Mouse (Mus musculus): ENCODE data around the gene Acap2.

Acap2 gene

DNA sequence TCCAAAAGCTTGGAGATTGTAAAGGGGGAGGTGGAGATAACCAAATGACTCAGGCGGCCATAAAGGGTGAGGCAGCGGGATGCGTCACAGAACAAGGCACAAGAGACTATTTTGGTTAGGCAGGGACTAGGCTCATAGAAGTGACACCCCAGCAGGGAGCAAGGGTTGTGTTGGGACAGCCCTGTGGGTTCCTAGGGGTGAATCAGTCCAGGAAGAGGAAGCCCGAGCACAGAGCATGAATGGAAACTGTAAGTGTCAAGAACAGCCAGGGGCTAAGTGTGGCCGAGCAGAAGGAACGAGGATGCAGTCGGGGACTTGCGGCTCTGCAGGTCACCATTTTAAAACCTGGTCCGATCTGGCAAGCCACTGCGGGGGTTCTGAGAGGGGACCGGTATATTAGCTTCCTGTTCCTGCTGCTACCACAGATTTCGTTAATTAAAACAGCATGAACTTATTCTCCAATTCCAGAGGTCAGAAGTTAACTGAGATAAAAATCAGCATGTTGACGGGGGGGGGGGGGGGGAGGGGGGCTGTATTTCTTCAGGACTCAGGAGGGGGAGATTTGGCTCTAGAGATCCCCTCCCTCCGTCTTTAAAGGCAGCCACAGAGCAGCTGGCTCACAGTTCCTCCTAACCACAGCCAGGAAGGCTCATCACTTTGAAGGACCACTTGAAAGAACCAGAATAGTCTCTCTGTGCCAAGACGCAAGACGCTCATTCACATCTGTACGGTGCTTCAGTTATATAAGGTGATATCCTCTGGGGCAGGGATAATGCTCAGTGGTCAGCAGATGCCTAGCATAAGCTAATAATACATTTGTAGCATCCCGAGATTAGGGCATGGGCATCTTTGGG lies 34.6 kb upstream of the Acap2 start:
- Histone ChIP-seq H3K4me1 (replicated peaks; ENCODE audit: low read depth, low read length) (peaks cover 27% of the 10 kb centered on the region), H3K4me3 (replicated peaks; ENCODE audit: low read length) (no peak overlapping the region), H3K9me3 (ENCODE audit: low read length) (no peaks in the 10 kb centered on the region), H3K36me3 (ENCODE audit: insufficient read depth, low read length) (no peaks in the 10 kb centered on the region), H3K27me3 (ENCODE audit: insufficient read depth, low read length) (peaks cover 11% of the 10 kb centered on the region)
- TF ChIP-seq POU5F1 (IDR thresholded peaks at IDR 0.05; ENCODE audit: borderline replicate concordance, low read length): no peak
- TF ChIP-seq NANOG (IDR thresholded peaks at IDR 0.05; ENCODE audit: borderline replicate concordance, low read length): no peak
- TF ChIP-seq CTCF (conservative IDR thresholded peaks at IDR 0.05; ENCODE audit: low read length): no peak

DNA sequence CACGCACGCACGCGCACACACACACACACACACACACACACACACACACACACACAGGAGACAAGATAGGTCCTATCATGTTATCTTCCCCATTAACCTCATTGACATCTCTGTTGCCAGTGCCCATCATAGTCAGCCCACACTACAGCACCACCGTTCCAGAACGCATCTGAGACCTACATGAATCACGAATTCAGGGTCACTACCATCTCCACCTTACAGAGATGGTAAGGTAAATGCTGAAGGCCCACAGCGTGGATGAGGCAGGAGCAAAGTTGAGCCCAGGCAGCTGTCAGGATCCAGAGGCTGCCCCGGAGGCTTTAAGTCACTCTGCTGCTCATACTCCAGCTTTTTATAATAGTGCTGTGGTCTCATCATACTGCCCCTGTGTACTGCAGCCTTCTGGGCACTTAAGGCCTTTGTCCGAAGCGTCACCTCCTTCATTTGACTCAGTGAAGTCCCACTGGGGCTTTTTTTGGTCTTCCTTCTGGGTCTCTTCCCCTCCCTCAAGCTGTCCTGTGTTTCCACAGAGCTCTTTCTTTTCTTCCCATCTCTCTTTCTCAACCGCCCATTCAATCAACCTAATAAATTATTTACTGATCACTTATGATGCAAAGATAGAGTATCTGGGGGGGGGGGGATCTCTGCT lies 33.9 kb upstream of the Acap2 start:
- Histone ChIP-seq H3K9me3 (ENCODE audit: low read length) (no peaks in the 10 kb centered on the region), H3K4me3 (replicated peaks; ENCODE audit: low read length) (no peak overlapping the region), H3K4me1 (replicated peaks; ENCODE audit: low read depth, low read length) (peaks cover 27% of the 10 kb centered on the region), H3K27me3 (ENCODE audit: insufficient read depth, low read length) (peaks cover 11% of the 10 kb centered on the region), H3K36me3 (ENCODE audit: insufficient read depth, low read length) (no peaks in the 10 kb centered on the region)
- no peak for TF ChIP-seq NANOG (IDR thresholded peaks at IDR 0.05; ENCODE audit: borderline replicate concordance, low read length)
- no peak for TF ChIP-seq CTCF (conservative IDR thresholded peaks at IDR 0.05; ENCODE audit: low read length)
- no peak for TF ChIP-seq POU5F1 (IDR thresholded peaks at IDR 0.05; ENCODE audit: borderline replicate concordance, low read length)

DNA sequence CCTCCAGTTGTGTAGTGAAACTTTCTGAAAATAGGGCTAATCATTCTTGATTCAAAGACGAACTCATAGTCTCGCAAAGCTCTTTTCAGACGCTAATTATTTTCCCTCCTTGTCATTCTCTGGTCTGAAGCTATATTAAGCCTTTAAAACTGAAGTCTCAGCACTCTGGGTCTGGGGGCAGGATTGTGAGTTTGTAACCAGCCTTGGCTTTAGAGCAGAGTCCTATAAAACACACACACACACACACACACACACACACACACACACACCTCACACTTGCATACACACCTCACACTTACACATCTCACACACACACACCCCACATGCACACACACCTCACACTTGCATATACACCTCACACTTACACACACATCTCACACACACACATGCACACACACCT lies 33.3 kb upstream of the Acap2 start:
- H3K36me3 ChIP-seq (ENCODE audit: insufficient read depth, low read length): no peaks in the 10 kb centered on the region
- H3K4me3 ChIP-seq (replicated peaks; ENCODE audit: low read length): no peak overlapping the region
- TF ChIP-seq NANOG (IDR thresholded peaks at IDR 0.05; ENCODE audit: borderline replicate concordance, low read length): no peak
- H3K27me3 ChIP-seq (ENCODE audit: insufficient read depth, low read length): peaks cover 11% of the 10 kb centered on the region
- H3K9me3 ChIP-seq (ENCODE audit: low read length): no peaks in the 10 kb centered on the region
- peaks cover 27% of the 10 kb centered on the region for H3K4me1 ChIP-seq (replicated peaks; ENCODE audit: low read depth, low read length)

GRCm38 (mm10) chr16:31233541-31234339 lies 32.7 kb upstream of the Acap2 start:
- Histone ChIP-seq H3K27me3 (ENCODE audit: insufficient read depth, low read length) (peaks cover 11% of the 10 kb centered on the region), H3K36me3 (ENCODE audit: insufficient read depth, low read length) (no peaks in the 10 kb centered on the region), H3K4me1 (replicated peaks; ENCODE audit: low read depth, low read length) (peaks cover 27% of the 10 kb centered on the region), H3K4me3 (replicated peaks; ENCODE audit: low read length) (no peak overlapping the region; the same call in 1 of the 2 replicates), H3K9me3 (ENCODE audit: low read length) (no peaks in the 10 kb centered on the region)
- TF ChIP-seq POU5F1 (IDR thresholded peaks at IDR 0.05; ENCODE audit: borderline replicate concordance, low read length) (no peak), NANOG (IDR thresholded peaks at IDR 0.05; ENCODE audit: borderline replicate concordance, low read length) (no peak), CTCF (conservative IDR thresholded peaks at IDR 0.05; ENCODE audit: low read length) (no peak)

DNA sequence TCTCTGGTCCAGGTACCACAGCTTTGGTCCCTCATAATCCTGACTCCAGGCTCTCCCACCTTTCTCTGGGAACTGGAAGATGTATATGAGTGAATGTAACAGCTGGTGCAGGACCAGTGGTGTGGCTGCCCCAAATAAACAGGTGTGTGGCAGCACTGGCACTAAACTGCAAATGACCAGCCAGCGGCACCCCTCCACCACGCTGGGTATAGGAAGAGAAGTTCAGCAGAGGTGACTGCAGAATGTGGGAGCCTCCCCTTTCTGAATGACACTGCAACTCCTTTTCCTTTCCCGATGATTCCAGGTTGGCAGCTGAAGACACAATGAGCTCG lies 32.1 kb upstream of the Acap2 start:
- H3K4me1 ChIP-seq (replicated peaks; ENCODE audit: low read depth, low read length): peaks cover 27% of the 10 kb centered on the region
- no peaks in the 10 kb centered on the region for H3K36me3 ChIP-seq (ENCODE audit: insufficient read depth, low read length)
- H3K4me3 ChIP-seq (replicated peaks; ENCODE audit: low read length): no peak overlapping the region; the same call in 1 of the 2 replicates
- TF ChIP-seq POU5F1 (IDR thresholded peaks at IDR 0.05; ENCODE audit: borderline replicate concordance, low read length) (no peak), CTCF (conservative IDR thresholded peaks at IDR 0.05; ENCODE audit: low read length) (no peak), NANOG (IDR thresholded peaks at IDR 0.05; ENCODE audit: borderline replicate concordance, low read length) (no peak)
- peaks cover 11% of the 10 kb centered on the region for H3K27me3 ChIP-seq (ENCODE audit: insufficient read depth, low read length)
- no peaks in the 10 kb centered on the region for H3K9me3 ChIP-seq (ENCODE audit: low read length)

DNA sequence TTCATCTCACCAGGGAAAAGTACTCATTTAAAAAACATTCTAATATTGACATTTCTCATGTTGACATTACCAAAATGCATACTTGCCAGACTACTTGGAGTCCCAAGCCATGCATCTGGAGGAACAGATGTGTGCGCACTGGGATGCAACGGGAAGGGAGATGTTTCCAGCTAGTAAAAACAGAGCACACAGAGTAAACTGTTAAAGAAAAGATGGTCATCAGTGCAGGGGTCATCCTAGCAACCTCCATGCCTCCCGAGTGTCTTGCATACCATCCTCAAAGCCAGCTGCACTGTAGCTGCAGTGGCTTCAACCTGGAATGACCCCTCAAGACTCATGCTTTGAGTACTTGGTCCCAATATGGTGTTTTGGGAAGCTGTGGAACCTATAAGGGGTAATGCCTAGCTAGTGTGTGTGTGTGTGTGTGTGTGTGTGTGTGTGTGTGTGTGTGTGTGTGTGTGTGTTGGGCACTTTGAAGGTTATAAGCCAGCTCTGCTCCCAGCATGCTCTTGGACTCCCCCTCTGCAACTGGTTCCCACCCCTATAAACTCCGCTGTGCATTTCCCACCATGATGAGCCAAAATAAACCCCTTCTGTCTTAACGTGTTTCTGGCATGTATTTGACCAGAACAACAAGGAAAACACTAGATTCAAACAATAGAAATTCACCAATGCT lies 31.6 kb upstream of the Acap2 start:
- H3K4me1 ChIP-seq (replicated peaks; ENCODE audit: low read depth, low read length): peaks cover 27% of the 10 kb centered on the region
- H3K27me3 ChIP-seq (ENCODE audit: insufficient read depth, low read length): peaks cover 11% of the 10 kb centered on the region
- no peaks in the 10 kb centered on the region for H3K36me3 ChIP-seq (ENCODE audit: insufficient read depth, low read length)
- TF ChIP-seq CTCF (conservative IDR thresholded peaks at IDR 0.05; ENCODE audit: low read length) (no peak), POU5F1 (IDR thresholded peaks at IDR 0.05; ENCODE audit: borderline replicate concordance, low read length) (no peak), NANOG (IDR thresholded peaks at IDR 0.05; ENCODE audit: borderline replicate concordance, low read length) (no peak)
- no peak overlapping the region for H3K4me3 ChIP-seq (replicated peaks; ENCODE audit: low read length)
- no peaks in the 10 kb centered on the region for H3K9me3 ChIP-seq (ENCODE audit: low read length)

DNA sequence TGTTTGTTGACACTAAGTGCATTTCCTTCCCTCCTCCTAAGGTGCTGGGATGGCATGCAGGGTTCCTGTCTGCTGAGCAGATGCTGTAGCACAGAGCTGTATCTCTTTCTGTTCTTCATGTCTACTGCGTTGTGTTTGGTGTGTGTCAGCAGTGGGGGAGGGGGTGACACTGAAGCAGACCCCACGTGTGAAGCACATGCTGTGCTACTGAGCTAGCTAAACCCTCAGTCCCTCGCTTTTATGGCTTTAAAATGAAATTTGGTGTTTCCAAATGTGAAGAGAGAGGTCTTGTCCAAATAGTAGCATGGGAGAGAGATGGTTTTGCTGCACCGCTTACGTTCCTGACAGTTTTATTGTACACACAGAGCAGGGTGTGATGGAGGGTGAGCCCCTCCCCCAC lies 30.5 kb upstream of the Acap2 start:
- no peaks in the 10 kb centered on the region for H3K9me3 ChIP-seq (ENCODE audit: low read length)
- H3K36me3 ChIP-seq (ENCODE audit: insufficient read depth, low read length): no peaks in the 10 kb centered on the region
- no peak overlapping the region for H3K4me3 ChIP-seq (replicated peaks; ENCODE audit: low read length)
- peaks cover 27% of the 10 kb centered on the region for H3K4me1 ChIP-seq (replicated peaks; ENCODE audit: low read depth, low read length)
- TF ChIP-seq CTCF (conservative IDR thresholded peaks at IDR 0.05; ENCODE audit: low read length): no peak
- TF ChIP-seq POU5F1 (IDR thresholded peaks at IDR 0.05; ENCODE audit: borderline replicate concordance, low read length): no peak
- TF ChIP-seq NANOG (IDR thresholded peaks at IDR 0.05; ENCODE audit: borderline replicate concordance, low read length): no peak
- peaks cover 11% of the 10 kb centered on the region for H3K27me3 ChIP-seq (ENCODE audit: insufficient read depth, low read length)

GRCm38 (mm10) chr16:31227746-31228145 lies 26.7 kb upstream of the Acap2 start:
- Histone ChIP-seq H3K36me3 (ENCODE audit: insufficient read depth, low read length) (no peaks in the 10 kb centered on the region), H3K27me3 (ENCODE audit: insufficient read depth, low read length) (no peaks in the 10 kb centered on the region), H3K9me3 (ENCODE audit: low read length) (no peaks in the 10 kb centered on the region), H3K4me1 (replicated peaks; ENCODE audit: low read depth, low read length) (no peaks in the 10 kb centered on the region), H3K4me3 (replicated peaks; ENCODE audit: low read length) (no peak overlapping the region)
- TF ChIP-seq POU5F1 (IDR thresholded peaks at IDR 0.05; ENCODE audit: borderline replicate concordance, low read length): no peak

All from E14TG2a.4 (cell line).